ENCODE assay signal across 8 mouse cellular contexts in genomic region chr17:26252539-26253251, GRCm38 (mm10). TPM values are rescaled to one million over a fixed set of nuclear protein-coding genes. Genes with fewer than 3 reads are reported as not detected.
DNase-seq lines count a peak whose midpoint lies in the region; ATAC-seq and TF ChIP-seq lines count a peak whose summit lies in the region.

Gene Luc7l, plus strand, starts transcription at chr17:26252896.

- no peaks in the 10 kb centered on the region; the same call in 1 of the 2 replicates for H3K4me1 ChIP-seq in cortical plate, adult 2 months (ENCODE audit: control insufficient read depth, insufficient read depth, low read length)

- H3K4me3 ChIP-seq in cortical plate, adult 2 months (ENCODE audit: insufficient read depth, low read length) = peak within 1 kb of the TSS; percentile 64

- TF ChIP-seq POLR2A in cortical plate, adult 2 months (IDR thresholded peaks at IDR 0.05; ENCODE audit: extremely low read depth, insufficient read depth, low read length) = peak; percentile 97

- H3K27ac ChIP-seq in cortical plate, adult 2 months (ENCODE audit: insufficient read depth, low read length) = peak within 1 kb of the TSS; percentile 94

- DNase-seq in gastrocnemius, postnatal 10 days = peak; percentile 89
- DNase-seq in induced T-regulatory cell, adult 2 months (ENCODE audit: low read depth) = peak; percentile 94
- peak; percentile 86 to 95 for DNase-seq in left cerebral cortex, adult 9 months (ENCODE audit: low spot score in 2 of 2)
- peak; percentile 92 for DNase-seq in right cerebral cortex, postnatal 14 days
- DNase-seq in urinary bladder, postnatal 36 days (ENCODE audit: low spot score in 2 of 2) = peak; percentile 94 to 95

- TF ChIP-seq CTCF in cortical plate, adult 2 months (IDR thresholded peaks at IDR 0.05; ENCODE audit: extremely low read depth, insufficient read depth, low read length) = no peak

- peak; percentile 95 for ATAC-seq in activated CD4-positive, CD25-positive, alpha-beta regulatory T cell, adult 4 months
- peak; percentile 96 for ATAC-seq in megakaryocyte progenitor cell, adult 5-6 weeks (replicated peaks; ENCODE audit: poor library complexity)

RNA-seq across cellular contexts. Expression of gene Luc7l, which starts in this region (rescaled TPM):
- polyA plus RNA-seq in activated CD4-positive, CD25-positive, alpha-beta regulatory T cell, adult 4 months (2017; shearing (Covaris generic)) = 10 to 100 TPM; 47.9 to 51.0 TPM
- 64.8 and 68.3 TPM in 2 replicates for polyA plus RNA-seq in cortical plate, adult 2 months (2012; rRNA removed)
- total RNA-seq in gastrocnemius, postnatal 10 days (2021) = 10 to 100 TPM; 18.5 to 30.0 TPM
- total RNA-seq in megakaryocyte progenitor cell, adult 5-6 weeks (2015) = 68.1 and 69.9 TPM in 2 replicates
- 100 and 126 TPM in 2 replicates for total RNA-seq in megakaryocyte progenitor cell, adult 5-6 weeks (2017)

Comparison
In these comparisons a context has a peak if more than half of its experiments do, and no peak if none do; other contexts are left out.
1. Peak in every context shown above with its lines: DNase-seq, ATAC-seq, H3K4me3 ChIP-seq and H3K27ac ChIP-seq.